Mouse (Mus musculus): ENCODE results near the gene Sfpq. TPM values are rescaled to one million over a fixed set of nuclear protein-coding genes. Genes with fewer than 3 reads are reported as not detected.

The Sfpq gene
- total RNA-seq (2023) = 730 TPM

GRCm38 (mm10) chr4:127021151-127021945 is at the start of gene Sfpq:
Gene Sfpq (plus strand): TSS chr4:127021324.

GRCm38 (mm10) chr4:127060585-127061290 is 39.6 kb downstream of the Sfpq start, which contains the start of gene Zmym1:
Gene Zmym1 (minus strand): TSS chr4:127061152.

GRCm38 (mm10) chr4:127076875-127077548 is 55.9 kb downstream of the Sfpq start, which contains the start of gene Zmym6:
Gene Zmym6 (plus strand): TSS chr4:127077383.

Other genes with a start within 250 kb of the Sfpq start
- 38.7 TPM for gene Zmym4, start 53.2 kb upstream of the Sfpq start, total RNA-seq (2023)
- 32.3 TPM for gene Zmym1, start 39.8 kb downstream of the Sfpq start, total RNA-seq (2023)
- gene Zmym6, start 56.1 kb downstream of the Sfpq start, total RNA-seq (2023) = 21.9 TPM
- 3.5 TPM for gene Tmem35b, start 102.4 kb downstream of the Sfpq start, total RNA-seq (2023)
- 0.18 TPM for gene Dlgap3, start 147.9 kb downstream of the Sfpq start, total RNA-seq (2023)
- 22.9 TPM for gene Smim12, start 222.5 kb downstream of the Sfpq start, total RNA-seq (2023)